Mouse (Mus musculus): ENCODE measurements around the gene Zfp148.

- TF ChIP-seq POLR2A (IDR thresholded peaks at IDR 0.05; ENCODE audit: borderline replicate concordance, control insufficient read depth, low read depth, low read length) (no peak), CTCF (IDR thresholded peaks at IDR 0.05; ENCODE audit: control insufficient read depth, insufficient read depth, low read length) (no peak)
Measured at GRCm38 (mm10) chr16:33403258-33403657, 22.6 kb downstream of the Zfp148 start.
